13 mouse cellular contexts compared by ENCODE assay signal in the genomic region with DNA sequence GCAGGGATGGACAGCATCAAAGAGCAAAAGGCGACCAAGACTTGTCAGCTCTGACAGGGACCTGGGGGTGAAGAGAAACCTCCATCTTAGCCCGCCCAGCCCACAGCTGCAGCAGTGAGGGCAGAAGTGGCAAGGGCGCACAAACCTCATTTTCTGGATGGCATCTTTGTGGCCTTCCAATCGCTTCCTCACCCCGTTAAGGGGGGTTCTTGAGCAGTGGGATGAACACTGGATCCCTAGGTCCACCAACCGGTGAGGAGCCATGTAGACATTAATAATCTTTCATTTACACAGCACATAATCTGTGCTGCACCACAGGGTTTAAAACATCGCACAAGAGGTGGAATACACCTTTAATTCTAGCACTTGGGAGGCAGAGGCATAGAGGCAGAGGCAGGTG.
"Had no signal": no experiment of that assay in that cellular context is flagged by ENCODE, and none has a peak within 500 bp of the region (broad histone marks: within the 10 kb centered on the region; RNA-seq: fewer than 3 reads in every experiment).

No protein-coding gene starts in this region.

- DNase-seq: lung, adult 18-20 months; lung, embryonic 14.5 days; lung, postnatal 10 days; lung, postnatal 4 days; midbrain, embryonic 14.5 days; retina, postnatal 1 day; right cerebral cortex, adult 18-20 months; right cerebral cortex, postnatal 25 days; right cerebral cortex, postnatal 4 days; spleen, adult 18-20 months; thymus, adult 18-20 months; thymus, postnatal 14 days; thymus, postnatal 36 days had no signal
